In genomic region chrX:48170368-48170767, GRCm38 (mm10) we compare ENCODE assay signal across 26 mouse cellular contexts. TPM values are rescaled to one million over a fixed set of nuclear protein-coding genes. Genes with fewer than 3 reads are reported as not detected.
DNase-seq lines count a peak whose midpoint lies in the region; ATAC-seq lines count a peak whose summit lies in the region.
"Had no signal": no experiment of that assay in that cellular context is flagged by ENCODE, and none has a peak within 500 bp of the region (broad histone marks: within the 10 kb centered on the region; RNA-seq: fewer than 3 reads in every experiment).

No protein-coding gene starts in this region.

- H3K9me3 ChIP-seq in midbrain, embryonic 13.5 days, result no peaks in the 10 kb centered on the region
- no peaks in the 10 kb centered on the region for H3K9me3 ChIP-seq in midbrain, embryonic 11.5 days (ENCODE audit: control insufficient read depth, low read length)
- no peaks in the 10 kb centered on the region for H3K9me3 ChIP-seq in forebrain, embryonic 11.5 days (ENCODE audit: control insufficient read depth, low read length)
- H3K9me3 ChIP-seq in forebrain, embryonic 14.5 days (replicated peaks; ENCODE audit: control insufficient read depth, low read length), result no peaks in the 10 kb centered on the region
- no peaks in the 10 kb centered on the region for H3K9me3 ChIP-seq in heart, embryonic 12.5 days (replicated peaks)
- H3K9me3 ChIP-seq: embryonic facial prominence, embryonic 12.5 days; hindbrain, embryonic 10.5 days; limb, embryonic 10.5 days; limb, embryonic 15.5 days; liver, embryonic 13.5 days; stomach, embryonic 15.5 days had no signal

- 46% methylated on average over 1 of the region's 1 CpGs for WGBS in midbrain, embryonic 13.5 days
- 75% methylated on average over 1 of the region's 1 CpGs for WGBS in midbrain, embryonic 11.5 days
- 27% methylated on average over 1 of the region's 1 CpGs for WGBS in forebrain, embryonic 11.5 days
- WGBS in forebrain, embryonic 14.5 days, result 32% methylated on average over 1 of the region's 1 CpGs
- 55% methylated on average over 1 of the region's 1 CpGs for WGBS in heart, embryonic 12.5 days

- DNase-seq in midbrain, embryonic 11.5 days (ENCODE audit: low spot score, missing footprints), result no peak
- peak; percentile 59 for DNase-seq in forebrain, embryonic 11.5 days (ENCODE audit: low spot score)
- DNase-seq in forebrain, embryonic 14.5 days (ENCODE audit: low spot score), result peak; percentile 45
- no peak for DNase-seq in left cerebral cortex, adult 18-20 months (ENCODE audit: low spot score in 2 of 2)
- DNase-seq: adrenal gland, postnatal 10 days; cerebellum, adult 8-10 months; cerebellum, postnatal 36 days; heart, postnatal 14 days; kidney, adult 9 months; kidney, postnatal 10 days; layer of hippocampus, postnatal 36 days; liver, embryonic 13.5 days; lung, adult 18-20 months; lung, postnatal 14 days; right cerebral cortex, postnatal 25 days had no signal

- peaks cover 11% of the 10 kb centered on the region; the same call in 1 of the 2 replicates for H3K36me3 ChIP-seq in midbrain, embryonic 13.5 days
- H3K36me3 ChIP-seq in midbrain, embryonic 11.5 days (ENCODE audit: control insufficient read depth, insufficient read depth, low read length), result no peaks in the 10 kb centered on the region
- H3K36me3 ChIP-seq in forebrain, embryonic 11.5 days (ENCODE audit: control insufficient read depth, insufficient read depth, low read length), result no peaks in the 10 kb centered on the region
- H3K36me3 ChIP-seq in forebrain, embryonic 14.5 days (ENCODE audit: control insufficient read depth, insufficient read depth, low read length), result peaks cover 3% of the 10 kb centered on the region; the same call in 1 of the 2 replicates
- peaks cover 10% of the 10 kb centered on the region for H3K36me3 ChIP-seq in heart, embryonic 12.5 days
- H3K36me3 ChIP-seq: embryonic facial prominence, embryonic 12.5 days; liver, embryonic 13.5 days; stomach, embryonic 15.5 days had no signal

- H3K27me3 ChIP-seq in midbrain, embryonic 13.5 days, result no peaks in the 10 kb centered on the region
- no peaks in the 10 kb centered on the region for H3K27me3 ChIP-seq in midbrain, embryonic 11.5 days (ENCODE audit: control insufficient read depth, insufficient read depth, low read length)
- H3K27me3 ChIP-seq in forebrain, embryonic 11.5 days (ENCODE audit: control insufficient read depth, insufficient read depth, low read length), result no peaks in the 10 kb centered on the region
- H3K27me3 ChIP-seq in forebrain, embryonic 14.5 days (replicated peaks; ENCODE audit: control insufficient read depth, insufficient read depth, low read length), result no peaks in the 10 kb centered on the region
- H3K27me3 ChIP-seq in heart, embryonic 12.5 days (replicated peaks), result no peaks in the 10 kb centered on the region
- H3K27me3 ChIP-seq: CH12.LX; embryonic facial prominence, embryonic 12.5 days; limb, embryonic 15.5 days; liver, embryonic 13.5 days; stomach, embryonic 15.5 days had no signal

- peaks cover 4% of the 10 kb centered on the region; the same call in 1 of the 2 replicates for H3K4me1 ChIP-seq in midbrain, embryonic 13.5 days (replicated peaks)
- no peaks in the 10 kb centered on the region for H3K4me1 ChIP-seq in midbrain, embryonic 11.5 days (ENCODE audit: control insufficient read depth, insufficient read depth, low read length)
- H3K4me1 ChIP-seq in forebrain, embryonic 11.5 days (replicated peaks; ENCODE audit: control insufficient read depth, insufficient read depth, low read length), result no peaks in the 10 kb centered on the region
- H3K4me1 ChIP-seq in forebrain, embryonic 14.5 days (ENCODE audit: control insufficient read depth, insufficient read depth, low read length), result peaks cover 3% of the 10 kb centered on the region; the same call in 1 of the 2 replicates
- H3K4me1 ChIP-seq in heart, embryonic 12.5 days (replicated peaks), result 0 out of 2 replicates have a peak, but pooled peaks cover 2% of the 10 kb centered on the region
- H3K4me1 ChIP-seq: embryonic facial prominence, embryonic 12.5 days; limb, embryonic 10.5 days; limb, embryonic 15.5 days; liver, embryonic 13.5 days; stomach, embryonic 15.5 days had no signal

- H3K9ac ChIP-seq in midbrain, embryonic 13.5 days (replicated peaks), result no peak overlapping the region
- no peak overlapping the region for H3K9ac ChIP-seq in midbrain, embryonic 11.5 days (ENCODE audit: low read length)
- no peak overlapping the region for H3K9ac ChIP-seq in forebrain, embryonic 11.5 days (ENCODE audit: low read length)
- no peak overlapping the region for H3K9ac ChIP-seq in forebrain, embryonic 14.5 days (ENCODE audit: low read length)
- no peak overlapping the region for H3K9ac ChIP-seq in heart, embryonic 12.5 days
- H3K9ac ChIP-seq: embryonic facial prominence, embryonic 12.5 days; limb, embryonic 15.5 days; liver, embryonic 13.5 days; stomach, embryonic 15.5 days had no signal

- H3K4me3 ChIP-seq in midbrain, embryonic 13.5 days (replicated peaks), result no peak overlapping the region
- no peak overlapping the region for H3K4me3 ChIP-seq in midbrain, embryonic 11.5 days (ENCODE audit: low read depth, low read length)
- no peak overlapping the region for H3K4me3 ChIP-seq in forebrain, embryonic 11.5 days (ENCODE audit: low read depth, low read length)
- no peak overlapping the region for H3K4me3 ChIP-seq in forebrain, embryonic 14.5 days (ENCODE audit: low read depth, low read length)
- no peak overlapping the region for H3K4me3 ChIP-seq in heart, embryonic 12.5 days
- H3K4me3 ChIP-seq: embryonic facial prominence, embryonic 12.5 days; hindbrain, embryonic 10.5 days; limb, embryonic 10.5 days; limb, embryonic 15.5 days; liver, embryonic 13.5 days; stomach, embryonic 15.5 days had no signal

- no peak overlapping the region for H3K27ac ChIP-seq in midbrain, embryonic 13.5 days
- no peak overlapping the region for H3K27ac ChIP-seq in midbrain, embryonic 11.5 days (ENCODE audit: low read depth, low read length)
- H3K27ac ChIP-seq in forebrain, embryonic 11.5 days (ENCODE audit: low read depth, low read length), result no peak overlapping the region
- H3K27ac ChIP-seq in forebrain, embryonic 14.5 days (ENCODE audit: low read depth, low read length), result no peak overlapping the region
- H3K27ac ChIP-seq in heart, embryonic 12.5 days (ENCODE audit: poor library complexity, severe bottlenecking), result no peak overlapping the region
- H3K27ac ChIP-seq: embryonic facial prominence, embryonic 12.5 days; hindbrain, embryonic 10.5 days; limb, embryonic 10.5 days; limb, embryonic 15.5 days; liver, embryonic 13.5 days; stomach, embryonic 15.5 days had no signal

- peak; percentile 67; the same call in 1 of the 2 replicates for ATAC-seq in midbrain, embryonic 13.5 days
- ATAC-seq in midbrain, embryonic 11.5 days (ENCODE audit: low FRiP score), result no peak
- ATAC-seq in forebrain, embryonic 11.5 days (replicated peaks; ENCODE audit: low FRiP score), result peak; percentile 89
- ATAC-seq in forebrain, embryonic 14.5 days, result peak; percentile 78
- ATAC-seq in heart, embryonic 12.5 days (ENCODE audit: insufficient number of reproducible peaks, low FRiP score), result no peak
- ATAC-seq: activated CD4-positive, CD25-positive, alpha-beta regulatory T cell, adult 4 months; intestine, postnatal 0 days had no signal

- H3K4me2 ChIP-seq in midbrain, embryonic 13.5 days (replicated peaks), result no peak overlapping the region
- no peak overlapping the region for H3K4me2 ChIP-seq in midbrain, embryonic 11.5 days
- no peak overlapping the region for H3K4me2 ChIP-seq in forebrain, embryonic 11.5 days (ENCODE audit: low read depth, low read length, severe bottlenecking)
- no peak overlapping the region for H3K4me2 ChIP-seq in forebrain, embryonic 14.5 days (ENCODE audit: low read length)
- no peak overlapping the region for H3K4me2 ChIP-seq in heart, embryonic 12.5 days
- H3K4me2 ChIP-seq: embryonic facial prominence, embryonic 12.5 days; limb, embryonic 15.5 days; liver, embryonic 13.5 days; stomach, embryonic 15.5 days had no signal

RNA-seq across cellular contexts. Expression of gene Sash3, which starts 24.1 kb away (rescaled TPM):
- polyA plus RNA-seq in midbrain, embryonic 13.5 days (2015; fragmentation: Nextera tagmentation; extraction: Ambion mirVana), result 0.85 and 0.93 TPM in 2 replicates
- 1.1 and 1.2 TPM in 2 replicates for polyA plus RNA-seq in midbrain, embryonic 11.5 days (2014; fragmentation: Nextera tagmentation; extraction: Ambion mirVana)
- 0.67 and 0.80 TPM in 2 replicates for polyA plus RNA-seq in forebrain, embryonic 11.5 days (2014; fragmentation: Nextera tagmentation; extraction: Ambion mirVana)
- polyA plus RNA-seq in forebrain, embryonic 14.5 days (2014; fragmentation: Nextera tagmentation; extraction: Ambion mirVana), result 1.2 and 1.3 TPM in 2 replicates
- 1 to 10 TPM; 1.6 to 1.7 TPM for total RNA-seq in left cerebral cortex, adult 18-20 months (2021)
- polyA plus RNA-seq in heart, embryonic 12.5 days (2016; fragmentation: Nextera tagmentation; extraction: Ambion mirVana), result 0.84 and 0.96 TPM in 2 replicates
- polyA plus RNA-seq: C2C12 had no signal

RNA-seq across cellular contexts. Expression of gene Zdhhc9, which starts 38.3 kb away (rescaled TPM):
- 8.5 and 8.6 TPM in 2 replicates for polyA plus RNA-seq in midbrain, embryonic 13.5 days (2015; fragmentation: Nextera tagmentation; extraction: Ambion mirVana)
- polyA plus RNA-seq in midbrain, embryonic 11.5 days (2014; fragmentation: Nextera tagmentation; extraction: Ambion mirVana), result 3.6 and 3.7 TPM in 2 replicates
- polyA plus RNA-seq in forebrain, embryonic 11.5 days (2014; fragmentation: Nextera tagmentation; extraction: Ambion mirVana), result 4.0 and 4.2 TPM in 2 replicates
- 7.1 and 9.4 TPM in 2 replicates for polyA plus RNA-seq in forebrain, embryonic 14.5 days (2014; fragmentation: Nextera tagmentation; extraction: Ambion mirVana)
- 10 to 100 TPM; 44.0 to 45.8 TPM for total RNA-seq in left cerebral cortex, adult 18-20 months (2021)
- polyA plus RNA-seq in heart, embryonic 12.5 days (2016; fragmentation: Nextera tagmentation; extraction: Ambion mirVana), result 2.6 and 3.9 TPM in 2 replicates

Comparison
In these comparisons a context has a peak if more than half of its experiments do, and no peak if none do; other contexts are left out.
1. ATAC-seq: peak in midbrain, embryonic 13.5 days (single experiment), forebrain, embryonic 11.5 days (single experiment) and forebrain, embryonic 14.5 days (single experiment); none in midbrain, embryonic 11.5 days (single experiment) and heart, embryonic 12.5 days (single experiment).
2. DNase-seq: peak in forebrain, embryonic 11.5 days (single experiment) and forebrain, embryonic 14.5 days (single experiment); none in midbrain, embryonic 11.5 days (single experiment) and left cerebral cortex, adult 18-20 months (0 of 2).